Mouse (Mus musculus): Measurements from ENCODE around the gene Asah2. TPM values are rescaled to one million over a fixed set of nuclear protein-coding genes. Genes with fewer than 3 reads are reported as not detected.

Gene Asah2
- 0.35 and 1.1 TPM in 2 replicates for polyA plus RNA-seq (2012; ENCODE audit: low replicate concordance)

GRCm38 (mm10) chr19:32107771-32108306, at the start of gene Asah2:
Gene Asah2, minus strand, starts transcription at chr19:32108211.

Other genes with a start within 250 kb of the Asah2 start
- not detected in 2 replicates for gene A1cf, start 239.4 kb downstream of the Asah2 start, polyA plus RNA-seq (2012; ENCODE audit: low replicate concordance)